Mouse (Mus musculus) frontal cortex, postnatal 36 days (tissue): Measurements from ENCODE around the gene Fnd3c2.
"Not testable (repeated sequence)": the region's sequence is repeated elsewhere in the genome, so short reads cannot be mapped to it uniquely, and the experiment has no call there.

Experiments
- DNase-seq, 2 experiments: peaks; one replicate each; pipeline ENCODE4 v3.0.0; 2022; ENCODE audit warnings: low spot score in 2 of 2

Gene Fnd3c2

GRCm38 (mm10) chrX:106255276-106255675 is at the start of gene Fnd3c2:
Gene Fnd3c2 (minus strand): TSS chrX:106255376.
- no peak for DNase-seq

- no peak for DNase-seq
These were observed 29.3 kb upstream of the Fnd3c2 start for GRCm38 (mm10) chrX:106284441-106284840.

- DNase-seq = no peak
These were observed 34.1 kb downstream of the Fnd3c2 start, which contains the start of gene Taf9b for GRCm38 (mm10) chrX:106221058-106221457. Gene Taf9b (minus strand): TSS chrX:106221158.

DNA sequence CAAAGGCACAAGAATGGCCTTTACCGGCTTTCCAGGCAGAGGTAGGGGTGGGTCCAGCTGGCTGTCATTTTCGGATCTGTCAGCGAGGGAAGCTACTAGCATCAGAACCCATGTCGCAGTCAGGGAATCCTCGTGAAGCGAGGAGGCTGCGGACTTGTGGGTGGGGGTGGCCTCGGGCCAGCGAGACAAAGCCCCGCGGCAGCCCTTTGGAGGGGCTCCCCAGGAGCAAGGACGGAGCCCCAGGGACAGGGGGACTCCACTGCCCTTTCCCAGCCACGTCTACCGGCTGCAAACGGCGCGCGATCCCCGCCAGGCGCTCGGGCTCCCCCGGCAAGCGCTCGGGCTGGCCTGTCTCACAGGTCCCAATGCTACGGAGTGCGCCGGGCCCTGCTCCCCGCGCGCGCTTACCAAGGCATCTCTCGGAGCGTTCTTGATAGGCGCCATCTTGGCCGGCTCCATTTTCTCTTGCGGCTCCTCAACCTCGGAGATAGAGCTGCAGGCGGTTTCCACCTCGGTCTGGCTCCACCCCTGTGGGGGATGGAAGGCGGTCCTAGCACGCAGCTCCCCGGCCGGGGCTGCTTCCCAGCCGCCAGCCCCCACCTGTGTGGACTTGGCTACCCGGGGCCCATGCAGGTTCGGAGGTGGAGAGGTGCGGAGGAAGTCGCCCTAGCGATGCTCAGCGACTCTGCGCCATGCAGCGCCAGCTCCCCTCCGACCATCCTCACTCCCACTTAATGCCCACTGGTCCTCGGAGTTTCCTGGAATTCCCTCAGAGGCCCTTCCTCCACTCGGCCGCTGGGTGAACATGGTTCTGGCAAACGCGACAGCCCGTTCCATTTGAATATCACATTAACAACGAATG is 35.8 kb downstream of the Fnd3c2 start:
- DNase-seq = peak; percentile 75

GRCm38 (mm10) chrX:106209100-106209499 is 46.1 kb downstream of the Fnd3c2 start:
- no peak for DNase-seq

GRCm38 (mm10) chrX:106198904-106199303 is 56.3 kb downstream of the Fnd3c2 start:
- DNase-seq = no peak

DNA sequence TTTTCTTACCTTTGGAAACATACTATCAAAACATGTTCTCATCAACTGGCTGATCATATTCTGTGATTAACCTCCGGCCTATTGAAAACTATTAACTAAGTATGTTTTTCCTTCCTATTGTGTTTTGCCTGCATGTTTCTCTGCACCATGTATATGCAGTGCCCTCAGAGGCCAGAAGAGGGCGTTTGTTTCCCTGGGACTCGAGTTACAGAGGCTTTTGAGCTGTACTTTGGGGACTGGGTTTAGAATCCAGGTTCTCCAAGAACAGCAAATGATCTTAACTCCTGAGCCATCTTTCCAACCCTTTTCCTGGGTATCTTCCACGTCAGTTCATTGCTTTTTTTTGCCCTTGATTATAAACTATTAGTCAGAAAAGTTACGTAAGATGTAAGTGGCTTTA is 57.9 kb downstream of the Fnd3c2 start:
- no peak for DNase-seq

GRCm38 (mm10) chrX:106194361-106194760 is 60.8 kb downstream of the Fnd3c2 start:
- not testable (repeated sequence) for DNase-seq

DNA sequence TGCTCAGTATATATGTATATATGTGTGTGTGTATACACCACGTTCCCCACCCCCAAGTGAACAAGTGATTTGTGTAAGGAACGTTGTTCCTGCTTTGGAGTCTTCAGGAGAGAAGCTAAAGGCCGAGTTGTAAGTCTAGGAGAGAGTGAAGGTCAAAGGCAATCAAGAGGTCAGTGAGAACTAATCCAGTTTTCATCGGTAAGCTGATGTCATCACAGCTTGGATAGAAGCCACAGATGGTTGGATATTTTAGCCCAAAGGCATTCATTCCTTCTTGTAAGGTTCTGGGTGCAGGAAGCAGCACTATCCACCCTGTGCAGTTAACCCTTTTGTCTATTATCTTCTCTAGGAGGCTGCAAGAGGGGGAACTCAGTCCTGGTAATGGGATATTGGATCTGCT is 65.1 kb downstream of the Fnd3c2 start:
- DNase-seq = no peak

DNA sequence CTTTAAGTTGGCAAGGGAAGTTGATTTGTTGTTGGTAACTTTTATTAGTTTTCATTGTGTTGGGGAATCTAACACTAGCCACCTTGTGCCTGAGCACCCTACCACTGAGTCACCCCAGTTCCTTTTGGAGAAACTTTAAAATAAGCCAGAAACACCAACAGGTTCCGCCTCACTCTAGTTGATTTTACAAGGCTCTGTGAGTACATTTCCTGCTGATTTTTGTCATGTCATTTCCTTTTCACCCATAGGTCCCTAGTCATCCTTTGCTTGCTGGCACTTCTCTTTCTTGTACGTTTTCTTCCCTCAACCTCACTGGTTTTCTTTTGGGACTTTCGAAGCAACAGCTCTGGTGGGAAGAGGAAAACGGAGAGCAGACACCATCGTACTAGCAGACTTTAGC is 65.8 kb downstream of the Fnd3c2 start:
- DNase-seq = no peak

DNA sequence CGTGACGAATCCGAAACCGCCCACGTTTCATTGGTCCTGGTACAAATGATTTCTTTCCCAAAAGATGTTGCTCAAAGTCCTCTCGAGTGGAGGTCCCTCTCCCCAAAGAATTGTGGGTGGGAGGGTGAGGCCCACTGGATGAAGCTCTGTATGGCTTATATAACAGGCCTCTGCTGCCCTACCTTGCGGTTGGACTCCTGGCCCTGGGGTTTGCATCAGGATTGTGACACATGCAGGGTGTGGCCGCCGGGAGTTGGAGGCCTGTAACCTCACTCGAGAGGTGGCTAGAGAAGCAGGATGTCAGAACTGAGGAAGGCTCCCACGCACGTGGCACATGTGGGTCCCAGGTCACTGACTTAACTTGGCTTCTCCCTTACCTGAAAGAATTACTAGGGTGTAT is 67.4 kb downstream of the Fnd3c2 start:
- peak in 1 of 2 experiments; percentile 20 for DNase-seq

DNA sequence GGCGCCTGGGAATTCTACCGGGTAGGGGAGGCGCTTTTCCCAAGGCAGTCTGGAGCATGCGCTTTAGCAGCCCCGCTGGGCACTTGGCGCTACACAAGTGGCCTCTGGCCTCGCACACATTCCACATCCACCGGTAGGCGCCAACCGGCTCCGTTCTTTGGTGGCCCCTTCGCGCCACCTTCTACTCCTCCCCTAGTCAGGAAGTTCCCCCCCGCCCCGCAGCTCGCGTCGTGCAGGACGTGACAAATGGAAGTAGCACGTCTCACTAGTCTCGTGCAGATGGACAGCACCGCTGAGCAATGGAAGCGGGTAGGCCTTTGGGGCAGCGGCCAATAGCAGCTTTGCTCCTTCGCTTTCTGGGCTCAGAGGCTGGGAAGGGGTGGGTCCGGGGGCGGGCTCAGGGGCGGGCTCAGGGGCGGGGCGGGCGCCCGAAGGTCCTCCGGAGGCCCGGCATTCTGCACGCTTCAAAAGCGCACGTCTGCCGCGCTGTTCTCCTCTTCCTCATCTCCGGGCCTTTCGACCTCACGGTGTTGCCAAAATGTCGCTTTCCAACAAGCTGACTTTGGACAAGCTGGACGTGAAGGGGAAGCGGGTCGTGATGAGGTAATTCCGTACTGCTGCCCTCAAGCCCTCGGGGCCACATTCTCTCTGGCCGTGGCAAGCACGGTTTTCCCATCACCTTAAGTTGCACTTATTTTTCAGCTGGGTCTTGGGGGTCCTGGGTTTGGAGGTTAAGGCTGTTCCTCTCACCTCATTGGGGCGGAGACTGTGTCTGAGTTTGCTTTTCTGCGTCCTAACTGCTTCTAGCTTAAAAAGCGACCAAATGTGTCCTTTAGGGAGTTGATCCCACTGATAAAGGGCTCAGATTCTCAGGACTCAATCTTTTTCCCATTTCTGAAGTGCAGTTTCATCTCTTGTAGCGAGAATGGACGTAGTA is 68.2 kb downstream of the Fnd3c2 start, which contains the start of gene Pgk1:
TSS of gene Pgk1 (plus strand) at position 388 of the 937 bp plus-strand sequence.
- peak; percentile 79 to 91 for DNase-seq

- no peak for DNase-seq
These were observed 69.5 kb downstream of the Fnd3c2 start for GRCm38 (mm10) chrX:106185706-106186105.
